Mouse (Mus musculus) ES-E14 (cell line): ENCODE results near the gene Mrpl58.

Source experiments
- CHD2 ChIP-seq: IDR thresholded peaks from 2 replicates; pipeline ENCODE4 v1.6.1; 2014; ENCODE audit warnings: mild to moderate bottlenecking, low read depth, low read length, inconsistent platforms
- HCFC1 ChIP-seq: IDR thresholded peaks from 2 replicates; pipeline ENCODE4 v1.6.1; 2012; ENCODE audit warnings: low read length, inconsistent platforms, borderline replicate concordance; ENCODE audit not compliant: insufficient read depth
- ZNF384 ChIP-seq: IDR thresholded peaks from 2 replicates; pipeline ENCODE4 v1.6.1; 2012; ENCODE audit warnings: low read depth, low read length, inconsistent platforms

GRCm38 (mm10) chr11:115448075-115448474 lies 44.5 kb downstream of the Mrpl58 start:
- TF ChIP-seq ZNF384 (no peak), CHD2 (no peak), HCFC1 (no peak)
